Mouse (Mus musculus) heart, embryonic 16.5 days (tissue): Measurements from ENCODE around the gene Dio3. TPM values are rescaled to one million over a fixed set of nuclear protein-coding genes. Genes with fewer than 3 reads are reported as not detected.
A peak's percentile ranks its signal among the peaks of the same experiment; 100 is the strongest.

Source experiments
- ATAC-seq: fragments of 200-750 bp; cut with Nextera tagmentation; replicated peaks from 2 replicates; pipeline ENCODE4 v1.8.0; 2017; ENCODE audit warnings: moderate number of reproducible peaks; ENCODE audit not compliant: insufficient read depth, low FRiP score; ENCODE audit errors: extremely low read depth
- H3K27ac ChIP-seq: fragments of 300-500 bp; sonication (generic); 2 replicates; pipeline ENCODE4 v1.5.1; 2014; ENCODE audit warnings: mild to moderate bottlenecking, low read length, control low read depth, moderate library complexity
- H3K27me3 ChIP-seq: fragments of 300-500 bp; sonication (generic); 2 replicates; pipeline ENCODE4 v1.6.1; 2014; ENCODE audit warnings: low read length, mixed read lengths; ENCODE audit not compliant: control insufficient read depth, insufficient read depth
- H3K36me3 ChIP-seq: fragments of 300-500 bp; sonication (generic); 2 replicates; pipeline ENCODE4 v1.6.1; 2014; ENCODE audit not compliant: control insufficient read depth, insufficient read depth
- H3K4me1 ChIP-seq: fragments of 300-500 bp; sonication (generic); 2 replicates; pipeline ENCODE4 v1.6.1; 2014; ENCODE audit warnings: low read length, mixed read lengths; ENCODE audit not compliant: control insufficient read depth, insufficient read depth
- H3K4me2 ChIP-seq: fragments of 300-500 bp; sonication (generic); 2 replicates; pipeline ENCODE4 v1.6.1; 2014; ENCODE audit warnings: low read depth, mild to moderate bottlenecking, control low read depth, low read length
- H3K4me3 ChIP-seq: fragments of 300-500 bp; sonication (generic); 2 replicates; pipeline ENCODE4 v1.5.1; 2014; ENCODE audit warnings: mild to moderate bottlenecking, control low read depth, low read length
- H3K9ac ChIP-seq: fragments of 300-500 bp; sonication (generic); 2 replicates; pipeline ENCODE4 v1.6.1; 2014; ENCODE audit warnings: low read length, control low read depth
- H3K9me3 ChIP-seq: fragments of 300-500 bp; sonication (generic); replicated peaks from 2 replicates; pipeline ENCODE4 v1.6.1; 2016; ENCODE audit warnings: low read length; ENCODE audit not compliant: control insufficient read depth
- WGBS: fragments of 180-500 bp; shearing (Covaris S2); extraction: QIAGEN DNeasy Blood & Tissue Kit; methylation state at CpG from one replicate; pipeline ENCODE4 v1.1.7; 2014; 5-methylcytosine and 5-hydroxymethylcytosine counted together
- polyA plus RNA-seq: library from polyadenylated mRNA; unstranded; fragments of >200 nt; fragmentation: Nextera tagmentation; extraction: Ambion mirVana; gene quantifications from 2 replicates; pipeline ENCODE4 v1.2.1, GENCODE M21; 2015

Gene Dio3
- 0.07 and 0.09 TPM in 2 replicates for polyA plus RNA-seq

DNA sequence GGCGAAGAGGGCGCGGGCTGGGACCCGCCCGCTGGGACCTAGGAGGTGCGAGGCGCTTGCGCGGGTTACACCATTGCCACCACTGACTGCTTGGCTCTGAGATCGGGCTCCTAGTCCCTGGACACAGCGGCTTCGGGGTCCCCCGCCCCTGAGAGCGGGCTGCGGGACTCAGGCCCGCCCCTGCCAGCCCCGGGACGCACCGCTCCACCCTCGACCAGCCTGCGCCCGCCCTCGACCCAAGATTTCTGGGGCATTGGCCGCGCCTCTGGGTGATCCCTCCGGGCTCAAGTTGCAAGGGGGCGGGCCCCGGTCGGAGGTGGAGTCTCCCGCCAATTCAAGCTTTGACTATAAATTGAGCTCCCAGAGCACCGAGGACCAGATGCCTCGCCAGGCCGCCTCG lies at the start of gene Dio3:
Gene Dio3, plus strand, starts transcription at position 216 of the 400 bp plus-strand sequence.
- no peak within 1 kb of the TSS for H3K9ac ChIP-seq

DNA sequence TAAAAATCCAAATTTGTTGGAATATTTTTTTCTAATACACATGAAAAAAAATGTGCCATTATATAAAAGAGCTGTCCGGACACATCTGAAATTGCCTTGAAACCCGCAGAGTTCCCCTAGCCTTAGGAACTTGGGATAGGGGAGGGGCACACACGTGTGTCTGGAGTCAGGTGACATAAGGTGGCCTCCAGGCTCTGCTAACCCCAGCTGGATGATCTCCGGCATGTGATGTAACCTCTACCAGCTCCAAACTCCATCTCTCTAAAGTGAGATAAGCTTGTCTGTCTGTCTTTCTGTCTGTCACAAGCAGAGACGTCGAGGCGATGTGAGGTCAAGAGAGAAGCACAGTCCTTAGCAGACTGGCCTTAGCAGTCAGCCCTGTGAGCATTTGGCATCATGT lies 48.6 kb upstream of the Dio3 start:
- no peak overlapping the region for H3K27ac ChIP-seq
- ATAC-seq = no peak
- H3K9me3 ChIP-seq = no peaks in the 10 kb centered on the region
- no peak overlapping the region for H3K4me2 ChIP-seq
- H3K27me3 ChIP-seq = peaks cover 8% of the 10 kb centered on the region; the same call in 1 of the 2 replicates
- no peak overlapping the region for H3K4me3 ChIP-seq
- no peaks in the 10 kb centered on the region for H3K4me1 ChIP-seq
- H3K36me3 ChIP-seq = no peaks in the 10 kb centered on the region
- WGBS = 57% methylated on average over 7 of the region's 7 CpGs
- no peak overlapping the region for H3K9ac ChIP-seq

More for the DNA sequence above, at the start of gene Dio3:
- Histone ChIP-seq H3K9me3 (no peaks in the 10 kb centered on the region), H3K4me3 (peak within 1 kb of the TSS; percentile 46), H3K4me2 (peak within 1 kb of the TSS; percentile 59), H3K27ac (no peak within 1 kb of the TSS), H3K27me3 (peaks cover 96% of the 10 kb centered on the region), H3K36me3 (no peaks in the 10 kb centered on the region), H3K4me1 (peaks cover 3% of the 10 kb centered on the region; the same call in 1 of the 2 replicates)
- WGBS = under 1% methylated on average over 34 of the region's 34 CpGs
- no peak for ATAC-seq

DNA sequence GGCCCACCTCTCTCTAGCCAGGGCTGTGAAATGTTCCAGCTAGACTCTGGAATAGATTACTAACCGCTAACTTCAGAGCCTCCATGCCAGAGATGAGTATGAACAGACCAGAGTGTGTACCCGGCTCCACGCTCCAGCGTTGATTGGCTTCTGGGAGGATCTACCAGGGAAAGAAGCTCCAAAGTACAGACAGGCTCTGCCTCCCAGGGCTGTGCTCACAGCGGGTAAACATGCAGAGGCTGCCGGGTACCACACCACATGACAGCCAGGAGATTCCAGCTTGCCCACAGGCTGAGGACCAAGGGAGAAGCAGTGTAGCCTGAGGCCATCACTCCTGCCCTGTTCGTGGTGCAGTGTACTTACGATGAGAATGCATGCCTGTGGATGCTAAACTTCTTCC lies 48.1 kb upstream of the Dio3 start:
- 62% methylated on average over 8 of the region's 8 CpGs for WGBS
- no peaks in the 10 kb centered on the region for H3K4me1 ChIP-seq
- H3K27me3 ChIP-seq = peaks cover 8% of the 10 kb centered on the region; the same call in 1 of the 2 replicates
- H3K4me2 ChIP-seq = no peak overlapping the region
- no peaks in the 10 kb centered on the region for H3K36me3 ChIP-seq
- no peaks in the 10 kb centered on the region for H3K9me3 ChIP-seq
- no peak overlapping the region for H3K27ac ChIP-seq
- no peak for ATAC-seq
- H3K4me3 ChIP-seq = no peak overlapping the region
- H3K9ac ChIP-seq = no peak overlapping the region

DNA sequence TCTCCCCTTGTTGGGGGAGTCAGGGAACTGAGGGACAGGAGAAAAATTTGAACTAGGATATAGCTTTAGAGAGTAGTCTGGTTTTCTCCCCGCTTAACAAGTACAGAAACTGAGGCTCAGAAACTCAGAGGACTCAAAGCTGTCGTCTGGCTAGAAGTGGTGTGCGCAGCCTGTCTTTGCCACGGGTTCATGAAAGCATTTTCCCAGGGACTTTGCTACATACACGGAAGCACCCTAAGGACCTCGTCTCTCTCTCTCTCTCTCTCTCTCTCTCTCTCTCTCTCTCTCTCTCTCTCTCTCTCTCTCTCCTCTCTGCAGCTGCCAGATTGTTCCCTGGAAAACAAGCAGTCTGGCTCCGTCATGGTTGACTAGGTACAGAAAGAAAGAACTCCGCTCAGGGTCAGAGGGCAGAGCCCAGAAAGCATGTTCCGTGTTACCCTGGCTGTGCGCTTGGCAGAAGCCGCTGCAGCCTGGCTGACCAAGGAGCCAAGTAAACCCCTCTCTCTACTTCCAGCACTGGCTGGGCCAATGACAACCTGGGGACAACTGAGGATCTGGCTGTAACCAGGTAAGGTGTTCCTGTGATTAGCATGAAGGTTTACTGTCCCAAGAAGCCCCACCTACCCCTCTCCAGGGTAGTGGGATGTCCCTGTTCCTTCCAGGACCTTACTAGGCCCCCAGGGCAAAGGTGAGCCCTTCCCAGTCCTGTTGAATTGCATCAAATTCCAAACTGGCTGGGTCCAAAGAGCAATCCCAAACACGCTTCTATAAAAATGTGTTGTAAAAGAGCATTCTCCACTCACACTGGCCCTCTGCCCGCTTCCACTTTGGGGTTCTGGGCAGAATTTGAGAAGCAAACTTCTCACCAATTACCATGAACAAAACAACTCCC lies 46.9 kb upstream of the Dio3 start:
- no peak overlapping the region for H3K9ac ChIP-seq
- no peak overlapping the region for H3K4me3 ChIP-seq
- H3K9me3 ChIP-seq = no peaks in the 10 kb centered on the region
- no peak overlapping the region for H3K27ac ChIP-seq
- 78% methylated on average over 13 of the region's 13 CpGs for WGBS
- H3K4me1 ChIP-seq = no peaks in the 10 kb centered on the region
- no peak overlapping the region for H3K4me2 ChIP-seq
- H3K27me3 ChIP-seq = peaks cover 8% of the 10 kb centered on the region; the same call in 1 of the 2 replicates
- no peaks in the 10 kb centered on the region for H3K36me3 ChIP-seq
- no peak for ATAC-seq

DNA sequence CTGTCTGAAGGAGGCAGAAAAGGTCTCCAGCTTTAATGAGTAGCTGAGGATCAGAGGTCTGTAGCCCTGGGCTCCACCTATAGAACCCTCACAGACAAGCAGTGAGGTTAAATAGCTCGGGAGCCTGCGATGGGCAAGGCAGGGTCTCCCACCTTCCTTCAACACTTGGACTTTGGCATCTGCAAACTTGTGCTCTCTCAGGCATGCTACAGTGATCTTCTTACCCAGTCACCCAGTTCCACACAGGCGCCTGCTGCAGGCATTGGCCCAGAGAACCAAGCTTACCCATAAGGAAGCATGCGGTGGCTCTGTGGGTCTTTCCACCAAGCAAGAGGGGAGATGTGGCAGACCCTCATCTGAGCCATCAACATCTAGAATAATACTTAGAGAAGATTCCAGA lies 43.0 kb upstream of the Dio3 start:
- 89% methylated on average over 4 of the region's 4 CpGs for WGBS
- ATAC-seq = no peak

DNA sequence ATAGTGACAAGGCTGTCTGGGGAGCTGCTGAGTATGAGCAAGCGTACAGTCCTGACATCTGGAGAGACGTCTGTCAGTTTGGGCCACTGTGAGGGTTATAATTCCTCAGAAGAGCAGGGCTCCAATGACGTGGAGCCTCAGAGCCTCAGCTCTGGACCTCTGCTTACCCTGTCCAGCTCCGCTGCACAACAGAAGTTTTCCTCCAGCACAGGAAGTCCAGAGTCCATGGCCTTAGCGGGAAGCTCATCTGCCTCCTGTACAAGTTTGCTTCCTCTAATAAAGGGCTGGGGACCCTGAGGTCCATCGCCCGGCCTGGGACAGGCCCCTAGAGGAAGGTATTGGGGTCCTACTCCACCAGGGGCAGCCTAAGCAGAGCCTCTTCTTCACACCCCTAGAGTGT lies 41.8 kb upstream of the Dio3 start:
- no peaks in the 10 kb centered on the region for H3K9me3 ChIP-seq
- H3K9ac ChIP-seq = no peak overlapping the region
- H3K36me3 ChIP-seq = no peaks in the 10 kb centered on the region
- ATAC-seq = no peak
- H3K4me2 ChIP-seq = no peak overlapping the region
- H3K4me3 ChIP-seq = no peak overlapping the region
- no peaks in the 10 kb centered on the region for H3K4me1 ChIP-seq
- no peak overlapping the region for H3K27ac ChIP-seq
- WGBS = 76% methylated on average over 7 of the region's 7 CpGs
- 0 out of 2 replicates have a peak, but pooled peaks cover 5% of the 10 kb centered on the region for H3K27me3 ChIP-seq

More for the DNA sequence above, 43.0 kb upstream of the Dio3 start:
- no peak overlapping the region for H3K27ac ChIP-seq
- no peak overlapping the region for H3K4me3 ChIP-seq
- peaks cover 8% of the 10 kb centered on the region; the same call in 1 of the 2 replicates for H3K27me3 ChIP-seq
- no peak overlapping the region for H3K9ac ChIP-seq
- no peaks in the 10 kb centered on the region for H3K9me3 ChIP-seq
- H3K36me3 ChIP-seq = no peaks in the 10 kb centered on the region
- no peaks in the 10 kb centered on the region for H3K4me1 ChIP-seq
- no peak overlapping the region for H3K4me2 ChIP-seq

DNA sequence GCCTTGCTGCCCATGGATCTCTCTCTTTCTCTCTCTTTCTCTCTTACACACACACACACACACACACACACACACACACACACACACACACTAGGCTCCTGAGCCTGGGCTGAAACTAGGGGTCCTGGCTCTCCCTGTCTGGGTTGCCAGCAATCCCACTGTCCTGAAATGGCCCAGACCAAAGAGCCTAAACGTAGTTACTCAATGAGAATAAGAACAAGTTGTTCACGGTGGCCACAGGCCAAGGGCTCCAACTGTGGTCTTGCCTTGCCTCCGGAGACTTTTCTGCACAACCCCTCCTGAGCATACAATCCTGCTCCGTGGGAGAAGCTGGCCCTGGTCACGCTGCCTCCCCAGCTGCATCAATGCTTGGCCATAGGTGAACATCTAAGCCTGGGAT lies 39.5 kb upstream of the Dio3 start:
- ATAC-seq = no peak
- no peaks in the 10 kb centered on the region for H3K4me1 ChIP-seq
- 0 out of 2 replicates have a peak, but pooled peaks cover 3% of the 10 kb centered on the region for H3K27me3 ChIP-seq
- no peaks in the 10 kb centered on the region for H3K9me3 ChIP-seq
- H3K27ac ChIP-seq = no peak overlapping the region
- 80% methylated on average over 5 of the region's 5 CpGs for WGBS
- H3K4me3 ChIP-seq = no peak overlapping the region
- no peaks in the 10 kb centered on the region for H3K36me3 ChIP-seq
- H3K9ac ChIP-seq = no peak overlapping the region
- H3K4me2 ChIP-seq = no peak overlapping the region

DNA sequence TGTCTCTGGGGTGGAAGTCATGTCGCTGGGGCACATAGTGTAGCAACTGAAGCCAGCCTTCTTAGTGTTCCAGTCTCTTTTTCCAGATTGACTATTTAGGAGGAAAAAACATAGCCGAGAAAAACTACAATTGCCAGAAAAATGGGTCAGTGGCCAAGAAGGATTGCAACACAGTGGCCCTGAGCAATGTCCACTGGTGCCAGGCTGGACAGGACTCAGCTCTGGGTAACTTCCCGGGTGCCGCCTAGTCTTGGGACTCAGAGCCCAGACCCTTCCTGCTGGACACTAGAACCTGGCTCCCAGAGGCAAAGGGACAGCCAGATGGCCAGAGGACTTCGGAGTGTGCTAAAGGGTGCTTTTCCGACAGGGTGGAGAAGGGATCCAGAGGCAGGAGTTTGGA lies 34.3 kb upstream of the Dio3 start:
- H3K9me3 ChIP-seq = no peaks in the 10 kb centered on the region
- no peaks in the 10 kb centered on the region for H3K4me1 ChIP-seq
- 82% methylated on average over 6 of the region's 6 CpGs for WGBS
- no peak overlapping the region for H3K9ac ChIP-seq
- ATAC-seq = no peak
- H3K27ac ChIP-seq = no peak overlapping the region
- H3K27me3 ChIP-seq = no peaks in the 10 kb centered on the region
- H3K36me3 ChIP-seq = no peaks in the 10 kb centered on the region
- H3K4me3 ChIP-seq = no peak overlapping the region
- H3K4me2 ChIP-seq = no peak overlapping the region

DNA sequence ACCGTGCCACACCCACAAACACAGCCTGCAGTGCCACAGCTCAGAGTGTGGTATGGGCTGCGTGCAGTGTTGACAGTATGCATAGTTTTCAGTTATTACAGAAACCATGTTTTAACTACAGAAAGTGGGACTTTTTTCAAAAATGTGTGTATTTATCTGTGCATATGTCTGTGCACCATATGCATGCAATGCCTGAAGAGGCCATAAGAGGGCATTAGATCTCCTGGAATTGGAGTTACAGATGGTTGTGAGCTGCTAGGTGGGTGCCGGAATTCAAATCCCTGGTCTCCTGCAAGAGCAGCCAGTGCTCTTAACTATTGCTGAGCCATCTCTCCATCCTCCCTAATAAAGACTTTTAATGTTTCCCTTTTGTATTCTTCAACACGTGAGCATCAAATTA lies 33.4 kb upstream of the Dio3 start:
- H3K4me1 ChIP-seq = no peaks in the 10 kb centered on the region
- ATAC-seq = no peak
- H3K9me3 ChIP-seq = no peaks in the 10 kb centered on the region
- H3K9ac ChIP-seq = no peak overlapping the region
- H3K4me2 ChIP-seq = no peak overlapping the region
- H3K4me3 ChIP-seq = no peak overlapping the region
- no peaks in the 10 kb centered on the region for H3K27me3 ChIP-seq
- H3K27ac ChIP-seq = no peak overlapping the region
- 85% methylated on average over 4 of the region's 4 CpGs for WGBS
- H3K36me3 ChIP-seq = no peaks in the 10 kb centered on the region
